Mouse (Mus musculus) liver, adult 2 months (tissue): ENCODE results near the gene Golt1a.

ENCODE experiments used
- CTCF ChIP-seq: fragments of 200-500 bp; IDR thresholded peaks from 2 replicates; pipeline ENCODE4 v1.5.1; 2011; ENCODE audit warnings: low read depth, low read length, control low read depth
- POLR2A ChIP-seq: fragments of 200-500 bp; IDR thresholded peaks from 2 replicates; pipeline ENCODE4 v1.6.1; 2011; ENCODE audit warnings: low read length, control low read depth; ENCODE audit not compliant: insufficient read depth; ENCODE audit errors: extremely low read depth

GRCm38 (mm10) chr1:133263134-133263533 is 46.5 kb upstream of the Golt1a start:
- no peak for TF ChIP-seq POLR2A
- no peak for TF ChIP-seq CTCF
